Mouse (Mus musculus): Measurements from ENCODE around the gene Alk. TPM values are rescaled to one million over a fixed set of nuclear protein-coding genes. Genes with fewer than 3 reads are reported as not detected.

Gene Alk
- total and polyA plus RNA-seq, 3 experiments: 0.02 TPM; not detected in 2

DNA sequence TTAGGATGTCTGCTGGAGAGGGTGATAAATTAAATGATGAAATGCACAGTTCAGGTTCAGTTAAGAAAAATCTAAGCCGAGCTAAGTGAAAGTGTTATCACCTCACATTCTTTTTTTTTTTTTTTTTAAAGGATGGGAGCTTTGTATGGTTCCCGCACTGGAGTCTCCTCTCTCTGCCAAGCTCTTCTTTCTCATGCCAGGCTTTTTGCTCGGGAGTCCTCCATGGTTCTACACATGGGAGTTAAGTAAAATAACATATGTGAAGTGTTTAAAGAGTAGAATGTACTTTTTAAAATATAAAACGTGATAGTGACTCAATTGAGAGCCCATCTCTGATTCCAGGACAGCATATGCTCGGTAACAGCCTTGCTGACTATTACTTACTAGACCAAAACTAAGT is 436.3 kb downstream of the Alk start:
- Histone ChIP-seq H3K9ac (ENCODE audit: low read depth, low read length) (no peak overlapping the region), H3K36me3 (ENCODE audit: control insufficient read depth, insufficient read depth, low read length) (no peaks in the 10 kb centered on the region), H3K79me2 (replicated peaks; ENCODE audit: control insufficient read depth, insufficient read depth, low read length) (no peaks in the 10 kb centered on the region), H3K27ac (no peak overlapping the region), H3K27me3 (ENCODE audit: control insufficient read depth, insufficient read depth, low read length) (no peaks in the 10 kb centered on the region), H3K4me3 (no peak overlapping the region), H3K4me1 (ENCODE audit: control insufficient read depth, insufficient read depth, low read length) (no peaks in the 10 kb centered on the region)
- TF ChIP-seq CTCF (IDR thresholded peaks at IDR 0.05) (no peak), POLR2A (IDR thresholded peaks at IDR 0.05; ENCODE audit: insufficient read depth, low read depth, low read length) (no peak), EP300 (IDR thresholded peaks at IDR 0.05; ENCODE audit: insufficient read depth, low read depth, low read length) (no peak)
- intact Hi-C loops (cut with DNase I): no loop called here
- WGBS: 65% methylated on average over 5 of the region's 5 CpGs
- DNase-seq: no peak

- no peaks in the 10 kb centered on the region for H3K36me3 ChIP-seq (ENCODE audit: control insufficient read depth, insufficient read depth, low read length)
- TF ChIP-seq POLR2A (IDR thresholded peaks at IDR 0.05; ENCODE audit: insufficient read depth, low read depth, low read length) (no peak), CTCF (IDR thresholded peaks at IDR 0.05) (no peak), EP300 (IDR thresholded peaks at IDR 0.05; ENCODE audit: insufficient read depth, low read depth, low read length) (no peak)
- intact Hi-C loops (cut with DNase I): no loop called here
- no peaks in the 10 kb centered on the region for H3K4me1 ChIP-seq (ENCODE audit: control insufficient read depth, insufficient read depth, low read length)
- H3K79me2 ChIP-seq (replicated peaks; ENCODE audit: control insufficient read depth, insufficient read depth, low read length): no peaks in the 10 kb centered on the region
- no peak overlapping the region for H3K4me3 ChIP-seq
- no peak for DNase-seq
- WGBS: 63% methylated on average over 5 of the region's 5 CpGs
- H3K27me3 ChIP-seq (ENCODE audit: control insufficient read depth, insufficient read depth, low read length): no peaks in the 10 kb centered on the region
- no peak overlapping the region for H3K9ac ChIP-seq (ENCODE audit: low read depth, low read length)
- no peak overlapping the region for H3K27ac ChIP-seq
Observed at GRCm38 (mm10) chr17:72158857-72159385, 445.5 kb downstream of the Alk start.

- H3K36me3 ChIP-seq (ENCODE audit: control insufficient read depth, insufficient read depth, low read length): no peaks in the 10 kb centered on the region
- intact Hi-C loops (cut with DNase I): no loop called here
- no peak overlapping the region for H3K4me3 ChIP-seq
- no peaks in the 10 kb centered on the region for H3K27me3 ChIP-seq (ENCODE audit: control insufficient read depth, insufficient read depth, low read length)
- no peak for TF ChIP-seq POLR2A (IDR thresholded peaks at IDR 0.05; ENCODE audit: insufficient read depth, low read depth, low read length)
- TF ChIP-seq CTCF (IDR thresholded peaks at IDR 0.05): no peak
- no peak for TF ChIP-seq EP300 (IDR thresholded peaks at IDR 0.05; ENCODE audit: insufficient read depth, low read depth, low read length)
- H3K27ac ChIP-seq: no peak overlapping the region
- no peaks in the 10 kb centered on the region for H3K79me2 ChIP-seq (replicated peaks; ENCODE audit: control insufficient read depth, insufficient read depth, low read length)
- DNase-seq: no peak
- no peaks in the 10 kb centered on the region for H3K4me1 ChIP-seq (ENCODE audit: control insufficient read depth, insufficient read depth, low read length)
- no peak overlapping the region for H3K9ac ChIP-seq (ENCODE audit: low read depth, low read length)
- WGBS: 76% methylated on average over 10 of the region's 10 CpGs
Observed at GRCm38 (mm10) chr17:72157830-72158629, 446.4 kb downstream of the Alk start.

DNA sequence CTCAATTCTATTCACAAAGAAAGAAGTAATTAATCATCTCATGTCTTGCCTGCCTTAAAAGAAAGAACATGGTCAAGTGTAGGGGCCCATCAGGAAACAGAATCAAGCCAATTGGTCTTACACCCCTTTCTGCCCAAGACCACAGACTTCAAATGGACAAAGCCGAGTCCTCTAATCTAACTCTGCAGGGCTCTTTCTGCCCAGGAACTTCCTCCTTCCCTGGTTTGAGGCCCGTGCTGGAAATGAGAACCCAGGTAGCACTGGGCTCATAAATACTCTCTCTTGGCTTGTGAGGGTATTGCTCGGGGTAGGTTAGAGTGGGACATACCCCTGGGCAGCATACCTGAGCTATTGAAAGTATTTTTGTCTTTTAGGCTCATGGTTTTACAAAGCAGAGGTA is 451.4 kb downstream of the Alk start:
- WGBS: 73% methylated on average over 3 of the region's 3 CpGs

DNA sequence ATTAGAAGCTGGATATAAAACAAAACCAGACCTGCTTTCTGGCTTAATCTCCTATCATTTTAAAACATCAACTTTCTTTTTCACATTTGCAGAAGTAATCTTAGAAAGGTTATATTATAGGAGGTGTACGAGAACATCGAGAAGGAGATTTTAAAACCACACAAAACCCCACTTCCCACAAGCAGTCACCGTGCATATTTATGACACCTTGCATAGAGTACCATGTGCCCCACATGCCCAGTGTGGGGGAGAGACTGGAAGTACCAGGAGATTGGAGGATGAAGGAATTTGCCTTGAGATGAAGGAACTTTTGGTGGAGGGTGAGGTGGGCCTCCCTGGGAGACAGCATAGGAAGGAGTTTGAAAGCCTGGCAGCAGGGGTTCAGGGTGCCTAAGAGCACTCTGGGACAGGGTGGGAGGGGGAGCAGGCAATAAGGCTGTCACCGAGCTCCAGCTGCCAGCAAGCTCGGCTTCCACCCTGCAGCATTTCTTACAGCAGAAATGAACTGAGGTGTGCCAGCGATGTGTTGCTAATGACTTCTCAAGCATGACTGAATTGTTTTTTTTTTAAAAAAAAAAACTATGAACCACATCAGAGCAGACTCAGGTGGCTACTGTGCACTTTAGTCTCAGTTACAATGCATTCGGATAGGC is 459.4 kb downstream of the Alk start:
- intact Hi-C loops (cut with DNase I): no loop called here
- H3K27ac ChIP-seq: no peak overlapping the region
- H3K4me3 ChIP-seq: no peak overlapping the region
- no peaks in the 10 kb centered on the region for H3K27me3 ChIP-seq (ENCODE audit: control insufficient read depth, insufficient read depth, low read length)
- DNase-seq: no peak
- WGBS: 70% methylated on average over 7 of the region's 7 CpGs
- H3K79me2 ChIP-seq (replicated peaks; ENCODE audit: control insufficient read depth, insufficient read depth, low read length): no peaks in the 10 kb centered on the region
- no peaks in the 10 kb centered on the region for H3K36me3 ChIP-seq (ENCODE audit: control insufficient read depth, insufficient read depth, low read length)
- H3K9ac ChIP-seq (ENCODE audit: low read depth, low read length): no peak overlapping the region
- TF ChIP-seq EP300 (IDR thresholded peaks at IDR 0.05; ENCODE audit: insufficient read depth, low read depth, low read length) (no peak), POLR2A (IDR thresholded peaks at IDR 0.05; ENCODE audit: insufficient read depth, low read depth, low read length) (no peak), CTCF (IDR thresholded peaks at IDR 0.05) (no peak)
- H3K4me1 ChIP-seq (ENCODE audit: control insufficient read depth, insufficient read depth, low read length): no peaks in the 10 kb centered on the region

More for the DNA sequence above, 451.4 kb downstream of the Alk start:
- H3K27me3 ChIP-seq (ENCODE audit: control insufficient read depth, insufficient read depth, low read length): no peaks in the 10 kb centered on the region
- TF ChIP-seq EP300 (IDR thresholded peaks at IDR 0.05; ENCODE audit: insufficient read depth, low read depth, low read length) (no peak), CTCF (IDR thresholded peaks at IDR 0.05) (no peak), POLR2A (IDR thresholded peaks at IDR 0.05; ENCODE audit: insufficient read depth, low read depth, low read length) (no peak)
- no peaks in the 10 kb centered on the region for H3K4me1 ChIP-seq (ENCODE audit: control insufficient read depth, insufficient read depth, low read length)
- no peak for DNase-seq
- no peaks in the 10 kb centered on the region for H3K79me2 ChIP-seq (replicated peaks; ENCODE audit: control insufficient read depth, insufficient read depth, low read length)
- no peak overlapping the region for H3K4me3 ChIP-seq
- no peaks in the 10 kb centered on the region for H3K36me3 ChIP-seq (ENCODE audit: control insufficient read depth, insufficient read depth, low read length)
- intact Hi-C loops (cut with DNase I): no loop called here
- no peak overlapping the region for H3K27ac ChIP-seq
- H3K9ac ChIP-seq (ENCODE audit: low read depth, low read length): no peak overlapping the region

GRCm38 (mm10) chr17:72144461-72144860 is 460.0 kb downstream of the Alk start:
- 78% methylated on average over 9 of the region's 9 CpGs for WGBS
- Histone ChIP-seq H3K9ac (ENCODE audit: low read depth, low read length) (no peak overlapping the region), H3K79me2 (replicated peaks; ENCODE audit: control insufficient read depth, insufficient read depth, low read length) (no peaks in the 10 kb centered on the region), H3K36me3 (ENCODE audit: control insufficient read depth, insufficient read depth, low read length) (no peaks in the 10 kb centered on the region), H3K4me1 (ENCODE audit: control insufficient read depth, insufficient read depth, low read length) (no peaks in the 10 kb centered on the region), H3K27ac (no peak overlapping the region), H3K4me3 (no peak overlapping the region), H3K27me3 (ENCODE audit: control insufficient read depth, insufficient read depth, low read length) (no peaks in the 10 kb centered on the region)
- TF ChIP-seq POLR2A (IDR thresholded peaks at IDR 0.05; ENCODE audit: insufficient read depth, low read depth, low read length): no peak
- TF ChIP-seq EP300 (IDR thresholded peaks at IDR 0.05; ENCODE audit: insufficient read depth, low read depth, low read length): no peak
- TF ChIP-seq CTCF (IDR thresholded peaks at IDR 0.05): no peak
- intact Hi-C loops (cut with DNase I): no loop called here
- no peak for DNase-seq
